Mouse (Mus musculus) right cerebral cortex, postnatal 36 days (tissue): ENCODE measurements around the gene Dhx16.

Experiments
- DNase-seq, 2 experiments: peaks; one replicate each; pipeline ENCODE4 v3.0.0; 2022; ENCODE audit warnings: low spot score in 2 of 2, mixed read lengths in 1 of 2

The Dhx16 gene

DNA sequence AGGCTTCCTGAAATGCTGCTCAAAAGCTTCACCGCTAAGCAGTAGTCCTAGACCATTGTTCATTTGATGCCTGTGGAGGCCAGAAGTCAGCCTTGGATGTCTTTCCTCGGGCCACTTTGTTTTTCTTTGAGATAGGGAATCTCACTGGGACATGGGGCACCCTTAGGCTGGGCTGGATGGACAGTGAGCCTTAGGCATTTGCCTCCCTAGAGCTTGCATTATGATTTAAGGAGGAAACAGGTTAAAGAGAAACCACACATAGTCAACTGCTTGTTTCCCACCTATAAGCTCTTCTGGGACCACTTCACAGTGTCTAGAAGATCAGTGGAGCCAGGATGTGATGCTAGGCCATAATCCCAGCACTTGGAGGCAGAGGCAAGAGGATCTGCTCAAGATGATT lies 19.8 kb upstream of the Dhx16 start:
- no peak for DNase-seq

- DNase-seq: no peak
These were observed 18.8 kb upstream of the Dhx16 start for GRCm38 (mm10) chr17:35860831-35861197.

- DNase-seq: peak; percentile 85 to 86
These were observed 18.3 kb upstream of the Dhx16 start, which contains the start of gene Nrm for GRCm38 (mm10) chr17:35861198-35861857. Gene Nrm, plus strand, starts transcription at chr17:35861318.

- DNase-seq: no peak
These were observed 14.7 kb upstream of the Dhx16 start for GRCm38 (mm10) chr17:35864832-35865353.

DNA sequence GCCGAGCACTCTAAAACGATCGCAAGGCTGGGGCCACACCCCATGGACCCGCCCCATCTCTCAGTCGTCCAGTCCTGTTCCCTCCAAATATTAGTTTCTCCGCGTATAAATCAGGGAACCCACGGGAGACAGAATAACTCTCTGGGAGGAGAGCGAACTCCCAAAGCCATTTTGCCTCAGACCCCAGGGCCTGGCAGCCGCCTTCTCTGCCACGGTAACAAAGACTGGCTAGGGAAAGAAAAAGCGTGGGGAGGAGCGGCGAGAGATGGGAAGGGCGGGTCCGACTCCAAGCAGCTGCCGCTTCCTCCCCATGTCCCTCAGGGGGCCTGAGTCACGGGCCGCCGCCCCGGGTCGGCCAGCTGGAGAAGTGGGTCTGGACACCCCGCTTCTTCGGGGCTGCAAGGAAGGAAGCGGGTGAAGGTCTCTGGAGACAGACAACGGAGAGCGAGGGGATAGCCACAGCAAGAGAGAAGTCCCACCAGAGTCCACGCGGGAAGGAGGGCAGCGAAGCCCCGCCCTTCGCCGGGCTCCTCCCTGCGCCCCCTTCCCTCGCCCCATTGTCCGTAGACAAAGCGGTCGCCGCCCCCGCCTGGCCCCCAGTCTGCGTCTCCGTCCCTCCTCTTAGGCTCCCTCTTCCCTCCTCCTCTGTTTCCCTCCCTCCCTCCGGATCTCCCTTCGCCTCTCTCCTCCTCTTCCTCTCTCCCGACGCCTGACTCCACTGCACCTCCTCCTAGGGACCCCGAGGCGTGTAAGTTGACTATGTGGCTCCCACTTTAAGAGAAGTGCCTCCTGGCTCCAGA lies 13.9 kb upstream of the Dhx16 start, which contains the start of gene Ppp1r18:
Gene Ppp1r18, plus strand, starts transcription at position 113 of the 800 bp plus-strand sequence.
- no peak for DNase-seq

GRCm38 (mm10) chr17:35866281-35866831 lies 13.3 kb upstream of the Dhx16 start:
- no peak for DNase-seq

- DNase-seq: no peak
These were observed 12.4 kb upstream of the Dhx16 start for GRCm38 (mm10) chr17:35866911-35867890.

GRCm38 (mm10) chr17:35868165-35868820 lies 11.3 kb upstream of the Dhx16 start:
- DNase-seq: no peak

GRCm38 (mm10) chr17:35868961-35869345 lies 10.7 kb upstream of the Dhx16 start:
- DNase-seq: no peak

DNA sequence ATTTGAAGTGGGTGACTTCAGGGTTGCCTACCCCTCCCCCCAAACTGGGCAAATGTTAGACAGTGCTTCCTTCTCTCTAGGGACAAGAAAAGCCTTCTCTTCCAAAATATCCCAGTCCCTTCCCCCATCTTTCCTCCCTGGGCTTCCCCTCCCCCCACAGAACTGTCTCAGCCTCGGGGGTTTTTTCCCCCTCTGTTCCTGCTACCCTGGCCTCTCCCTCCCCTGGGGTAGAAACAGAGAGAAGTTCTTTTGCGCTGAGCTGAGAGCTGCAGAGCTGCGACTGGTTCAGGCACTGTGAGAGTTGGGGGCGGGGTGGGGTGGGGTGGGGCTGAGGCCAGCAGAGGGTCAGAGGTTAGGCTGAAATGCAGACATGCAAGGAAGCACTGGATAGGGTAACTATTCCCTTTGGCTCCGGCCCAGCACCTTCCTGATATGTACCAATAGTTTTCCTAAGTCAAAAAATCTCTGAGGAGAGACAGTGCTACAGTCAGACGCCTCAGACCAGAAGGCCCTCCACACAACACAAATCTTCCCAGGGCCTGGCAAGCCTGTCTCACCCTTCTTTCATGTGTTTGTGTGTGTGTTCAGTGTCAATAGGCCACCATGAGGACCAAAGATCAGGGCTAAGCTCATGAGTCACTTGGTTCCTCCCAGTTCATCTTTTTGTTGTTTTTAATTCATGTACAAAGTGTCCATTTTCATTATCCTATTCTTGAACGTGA lies 10.1 kb upstream of the Dhx16 start:
- DNase-seq: no peak

- no peak for DNase-seq
These were observed 9.3 kb upstream of the Dhx16 start for GRCm38 (mm10) chr17:35870151-35870883.

- DNase-seq: no peak
These were observed 8.5 kb upstream of the Dhx16 start for GRCm38 (mm10) chr17:35870884-35871696.

- DNase-seq: peak; percentile 68 to 72
These were observed 5.7 kb upstream of the Dhx16 start for GRCm38 (mm10) chr17:35873774-35874519.

- DNase-seq: peak; percentile 55 to 62
These were observed 4.9 kb upstream of the Dhx16 start for GRCm38 (mm10) chr17:35874721-35875120.

DNA sequence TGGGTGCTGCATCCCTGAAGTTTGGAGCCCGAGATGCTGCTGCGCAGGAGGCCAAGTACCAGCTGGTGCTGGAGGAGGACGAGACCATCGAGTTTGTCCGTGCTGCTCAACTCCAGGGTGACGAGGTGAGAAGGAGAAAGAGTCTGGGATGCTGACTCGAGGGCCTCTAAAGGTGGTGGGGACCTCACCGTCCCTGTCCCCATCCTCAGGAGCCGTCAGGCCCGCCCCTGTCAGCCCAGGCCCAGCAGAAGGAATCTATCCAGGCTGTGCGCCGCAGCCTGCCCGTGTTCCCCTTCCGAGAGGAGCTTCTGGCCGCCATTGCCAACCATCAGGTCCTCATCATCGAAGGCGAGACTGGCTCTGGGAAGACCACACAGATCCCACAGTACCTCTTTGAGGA lies 3.3 kb downstream of the Dhx16 start:
- DNase-seq: no peak

- DNase-seq: no peak
These were observed 4.2 kb downstream of the Dhx16 start for GRCm38 (mm10) chr17:35883777-35884176.

GRCm38 (mm10) chr17:35887725-35888124 lies 8.1 kb downstream of the Dhx16 start:
- no peak for DNase-seq
